Mouse (Mus musculus) layer of hippocampus, adult 2 months (tissue): Measurements from ENCODE around the gene Cd80. TPM values are rescaled to one million over a fixed set of nuclear protein-coding genes. Genes with fewer than 3 reads are reported as not detected.
"Not testable (repeated sequence)": the region's sequence is repeated elsewhere in the genome, so short reads cannot be mapped to it uniquely, and the experiment has no call there.

ENCODE experiments used
- DNase-seq, 2 experiments: peaks; one replicate each; pipeline ENCODE4 v3.0.0; 2022; ENCODE audit warnings: low spot score in 2 of 2
- H3K27ac ChIP-seq: fragments of 200-600 bp; 2 replicates; pipeline ENCODE4 v1.8.1; 2022
- H3K4me3 ChIP-seq: fragments of 200-600 bp; 2 replicates; pipeline ENCODE4 v1.8.1; 2022; ENCODE audit warnings: mild to moderate bottlenecking
- CTCF ChIP-seq: fragments of 200-600 bp; conservative IDR thresholded peaks from 2 replicates; pipeline ENCODE4 v1.8.1; 2022; ENCODE audit warnings: antibody characterized with exemption, mild to moderate bottlenecking, moderate library complexity
- total RNA-seq, 2 experiments: library from RNA; stranded (reverse); gene quantifications; 2 replicates each; pipeline ENCODE4 v1.2.3; 2021

Cd80 gene
- total RNA-seq, 2 experiments from 2014 or later = 0.15 to 0.69 TPM

GRCm38 (mm10) chr16:38440403-38440802 lies 15.0 kb upstream of the Cd80 start:
- no peak for DNase-seq
- no peak for TF ChIP-seq CTCF
- Histone ChIP-seq H3K4me3 (no peak overlapping the region), H3K27ac (no peak overlapping the region)

- TF ChIP-seq CTCF = no peak
- Histone ChIP-seq H3K4me3 (no peak overlapping the region), H3K27ac (no peak overlapping the region)
- no peak for DNase-seq
Measured at GRCm38 (mm10) chr16:38441611-38442010, 13.8 kb upstream of the Cd80 start.

- TF ChIP-seq CTCF = no peak
Measured at GRCm38 (mm10) chr16:38442216-38442615, 13.1 kb upstream of the Cd80 start.

GRCm38 (mm10) chr16:38443721-38444464 lies 11.5 kb upstream of the Cd80 start:
- Histone ChIP-seq H3K4me3 (no peak overlapping the region), H3K27ac (no peak overlapping the region)
- TF ChIP-seq CTCF = no peak
- DNase-seq = no peak

More at GRCm38 (mm10) chr16:38442216-38442615, 13.1 kb upstream of the Cd80 start:
- H3K4me3 ChIP-seq = no peak overlapping the region
- no peak overlapping the region for H3K27ac ChIP-seq
- DNase-seq = no peak

GRCm38 (mm10) chr16:38445046-38445445 lies 10.3 kb upstream of the Cd80 start:
- H3K4me3 ChIP-seq = no peak overlapping the region
- H3K27ac ChIP-seq = no peak overlapping the region
- no peak for DNase-seq
- TF ChIP-seq CTCF = no peak

GRCm38 (mm10) chr16:38445576-38445975 lies 9.8 kb upstream of the Cd80 start:
- TF ChIP-seq CTCF = no peak
- DNase-seq = no peak
- no peak overlapping the region for H3K4me3 ChIP-seq

GRCm38 (mm10) chr16:38446141-38446540 lies 9.2 kb upstream of the Cd80 start:
- not testable (repeated sequence) for H3K27ac ChIP-seq, H3K4me3 ChIP-seq, DNase-seq

More at GRCm38 (mm10) chr16:38445576-38445975, 9.8 kb upstream of the Cd80 start:
- H3K27ac ChIP-seq = no peak overlapping the region

- TF ChIP-seq CTCF = no peak
- Histone ChIP-seq H3K4me3 (no peak overlapping the region), H3K27ac (no peak overlapping the region)
- DNase-seq = no peak
Measured at GRCm38 (mm10) chr16:38447366-38447765, 8.0 kb upstream of the Cd80 start.

- no peak for DNase-seq
- Histone ChIP-seq H3K4me3 (no peak overlapping the region), H3K27ac (no peak overlapping the region)
- TF ChIP-seq CTCF = no peak
Measured at GRCm38 (mm10) chr16:38448458-38448857, 6.9 kb upstream of the Cd80 start.

GRCm38 (mm10) chr16:38450707-38451106 lies 4.7 kb upstream of the Cd80 start:
- Histone ChIP-seq H3K27ac (no peak overlapping the region), H3K4me3 (no peak overlapping the region)
- DNase-seq = no peak
- no peak for TF ChIP-seq CTCF

- peak overlapping the region; percentile 82 for H3K4me3 ChIP-seq
- no peak for DNase-seq
- H3K27ac ChIP-seq = peak overlapping the region; percentile 98
- TF ChIP-seq CTCF = no peak
Measured at GRCm38 (mm10) chr16:38451421-38452205, 3.7 kb upstream of the Cd80 start.

- DNase-seq = peak; percentile 89 to 92
- TF ChIP-seq CTCF = peak; percentile 21
- Histone ChIP-seq H3K4me3 (peak within 1 kb of the TSS; percentile 82), H3K27ac (peak within 1 kb of the TSS; percentile 98)
Measured at GRCm38 (mm10) chr16:38452442-38453202, 2.7 kb upstream of the Cd80 start, which contains the start of gene Adprh. Adprh (minus strand) TSS chr16:38452703.

GRCm38 (mm10) chr16:38453203-38453553 lies 2.2 kb upstream of the Cd80 start:
- TF ChIP-seq CTCF = no peak
- Histone ChIP-seq H3K27ac (peak overlapping the region; percentile 98), H3K4me3 (peak overlapping the region; percentile 82)
- DNase-seq = no peak
